Mouse (Mus musculus) liver, postnatal 0 days (tissue): Measurements from ENCODE around the gene Ugt1a5.

Source experiments
- CTCF ChIP-seq: sonication (generic); IDR thresholded peaks from 2 replicates; pipeline ENCODE4 v1.5.1; 2016; ENCODE audit warnings: antibody characterized with exemption, low read depth
- EP300 ChIP-seq: IDR thresholded peaks from 2 replicates; pipeline ENCODE4 v1.6.1; 2016; ENCODE audit warnings: antibody characterized with exemption, low read depth, mild to moderate bottlenecking

DNA sequence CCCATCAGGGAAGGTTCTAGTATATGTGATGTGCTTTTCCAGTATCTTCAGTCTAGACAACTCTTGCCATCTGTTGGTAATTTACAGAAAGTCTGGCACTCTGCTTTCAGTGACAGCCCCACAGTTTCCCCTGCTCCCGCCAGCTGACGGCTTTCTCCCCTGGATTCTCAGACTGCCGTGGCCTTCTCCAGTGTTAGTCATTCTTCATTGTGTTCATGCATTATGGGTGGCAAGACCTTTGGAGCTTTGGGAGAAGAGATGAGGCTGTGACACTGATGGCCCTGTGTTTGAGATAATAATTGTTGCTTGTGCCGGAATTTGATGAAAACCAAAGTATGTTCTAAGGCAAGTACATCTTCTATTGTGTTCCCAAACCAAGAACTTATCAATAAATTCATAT, 52.8 kb downstream of the Ugt1a5 start:
- no peak for TF ChIP-seq CTCF
- TF ChIP-seq EP300: no peak
